Mouse (Mus musculus): ENCODE data around the gene Adamts2.

The Adamts2 gene

GRCm38 (mm10) chr11:50623806-50624205 is 21.9 kb downstream of the Adamts2 start:
- DNase-seq (ENCODE audit: low spot score in 2 of 2), result no peak

GRCm38 (mm10) chr11:50624239-50624638 is 22.4 kb downstream of the Adamts2 start:
- no peak for DNase-seq (ENCODE audit: low spot score in 2 of 2)

GRCm38 (mm10) chr11:50624720-50625119 is 22.8 kb downstream of the Adamts2 start:
- DNase-seq (ENCODE audit: low spot score in 2 of 2), result no peak

- no peak for DNase-seq (ENCODE audit: low spot score in 2 of 2)
Measured at GRCm38 (mm10) chr11:50628915-50629314, 27.0 kb downstream of the Adamts2 start.

- no peak for DNase-seq (ENCODE audit: low spot score in 2 of 2)
Measured at GRCm38 (mm10) chr11:50630462-50630861, 28.6 kb downstream of the Adamts2 start.

GRCm38 (mm10) chr11:50632270-50632669 is 30.4 kb downstream of the Adamts2 start:
- DNase-seq (ENCODE audit: low spot score in 2 of 2), result no peak

GRCm38 (mm10) chr11:50635051-50635590 is 33.2 kb downstream of the Adamts2 start:
- DNase-seq (ENCODE audit: low spot score in 2 of 2), result no peak

GRCm38 (mm10) chr11:50637026-50637425 is 35.1 kb downstream of the Adamts2 start:
- no peak for DNase-seq (ENCODE audit: low spot score in 2 of 2)

GRCm38 (mm10) chr11:50638197-50638867 is 36.4 kb downstream of the Adamts2 start:
- DNase-seq (ENCODE audit: low spot score in 2 of 2), result no peak

GRCm38 (mm10) chr11:50638868-50639220 is 37.0 kb downstream of the Adamts2 start:
- DNase-seq (ENCODE audit: low spot score in 2 of 2), result no peak

- no peak for DNase-seq (ENCODE audit: low spot score in 2 of 2)
Measured at GRCm38 (mm10) chr11:50642583-50642982, 40.7 kb downstream of the Adamts2 start.

- no peak for DNase-seq (ENCODE audit: low spot score in 2 of 2)
Measured at GRCm38 (mm10) chr11:50646148-50646547, 44.3 kb downstream of the Adamts2 start.

- no peak for DNase-seq (ENCODE audit: low spot score in 2 of 2)
Measured at GRCm38 (mm10) chr11:50648143-50648807, 46.4 kb downstream of the Adamts2 start.

GRCm38 (mm10) chr11:50650037-50650436 is 48.2 kb downstream of the Adamts2 start:
- no peak for DNase-seq (ENCODE audit: low spot score in 2 of 2)

- DNase-seq (ENCODE audit: low spot score in 2 of 2), result no peak
Measured at GRCm38 (mm10) chr11:50653746-50654431, 52.0 kb downstream of the Adamts2 start.

- no peak for DNase-seq (ENCODE audit: low spot score in 2 of 2)
Measured at GRCm38 (mm10) chr11:50658826-50659225, 56.9 kb downstream of the Adamts2 start.

GRCm38 (mm10) chr11:50662176-50662575 is 60.3 kb downstream of the Adamts2 start:
- DNase-seq (ENCODE audit: low spot score in 2 of 2), result no peak

- DNase-seq (ENCODE audit: low spot score in 2 of 2), result no peak
Measured at GRCm38 (mm10) chr11:50664826-50665225, 62.9 kb downstream of the Adamts2 start.

GRCm38 (mm10) chr11:50669542-50670362 is 67.9 kb downstream of the Adamts2 start:
- no peak for DNase-seq (ENCODE audit: low spot score in 2 of 2)

GRCm38 (mm10) chr11:50670363-50670725 is 68.5 kb downstream of the Adamts2 start:
- no peak for DNase-seq (ENCODE audit: low spot score in 2 of 2)

- DNase-seq (ENCODE audit: low spot score in 2 of 2), result no peak
Measured at GRCm38 (mm10) chr11:50670881-50671280, 69.0 kb downstream of the Adamts2 start.

- DNase-seq (ENCODE audit: low spot score in 2 of 2), result no peak
Measured at GRCm38 (mm10) chr11:50671376-50671775, 69.5 kb downstream of the Adamts2 start.
